Mouse (Mus musculus): Measurements from ENCODE around the gene Stx1b. TPM values are rescaled to one million over a fixed set of nuclear protein-coding genes. Genes with fewer than 3 reads are reported as not detected.
"Not testable (repeated sequence)": the region's sequence is repeated elsewhere in the genome, so short reads cannot be mapped to it uniquely, and the experiment has no call there.

Gene Stx1b
- total RNA-seq (2021), result 1 to 10 TPM in 1 of 2 experiments, under 1 TPM in 1; 0.90 to 1.2 TPM

DNA sequence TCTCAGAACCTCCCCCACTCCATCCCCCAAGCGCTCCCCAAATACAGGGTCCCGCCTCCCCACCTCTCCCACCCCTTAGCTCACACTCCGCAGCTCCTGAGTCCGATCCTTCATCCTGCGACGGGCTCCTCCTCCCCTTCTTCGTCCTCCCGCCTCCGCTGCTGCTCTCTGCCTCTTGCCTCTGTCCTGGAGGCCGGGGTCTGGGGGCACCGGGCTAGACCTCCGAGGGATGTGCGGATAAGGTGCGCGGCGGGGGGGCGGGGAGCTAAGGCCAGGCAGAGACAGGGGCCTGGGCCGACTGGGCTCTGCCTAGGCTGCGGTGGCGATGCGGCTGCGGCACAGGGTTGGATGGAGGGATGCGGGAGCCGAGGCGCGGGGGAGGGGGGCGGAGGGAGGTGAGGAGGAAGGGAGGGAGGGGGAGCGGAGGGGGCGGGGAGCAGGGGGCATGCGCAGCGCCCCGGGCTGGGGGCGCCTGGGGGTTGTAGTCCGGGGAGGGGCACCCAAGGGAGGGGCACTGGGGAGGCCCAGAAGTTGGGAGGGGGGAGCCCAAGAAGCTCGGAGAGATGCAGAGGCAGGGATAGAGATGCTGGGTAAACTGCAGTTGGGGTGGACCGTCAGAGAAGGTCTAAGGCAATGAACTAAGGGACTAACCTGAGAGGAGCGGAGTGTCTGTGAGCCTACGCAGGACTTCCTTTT, at the start of gene Stx1b, which contains the start of gene Stx4a:
Gene Stx1b, minus strand, starts transcription at position 374 of the 696 bp plus-strand sequence.
Gene Stx4a, plus strand, starts transcription at position 119 of the 696 bp plus-strand sequence.
- peak; percentile 37 for DNase-seq

DNA sequence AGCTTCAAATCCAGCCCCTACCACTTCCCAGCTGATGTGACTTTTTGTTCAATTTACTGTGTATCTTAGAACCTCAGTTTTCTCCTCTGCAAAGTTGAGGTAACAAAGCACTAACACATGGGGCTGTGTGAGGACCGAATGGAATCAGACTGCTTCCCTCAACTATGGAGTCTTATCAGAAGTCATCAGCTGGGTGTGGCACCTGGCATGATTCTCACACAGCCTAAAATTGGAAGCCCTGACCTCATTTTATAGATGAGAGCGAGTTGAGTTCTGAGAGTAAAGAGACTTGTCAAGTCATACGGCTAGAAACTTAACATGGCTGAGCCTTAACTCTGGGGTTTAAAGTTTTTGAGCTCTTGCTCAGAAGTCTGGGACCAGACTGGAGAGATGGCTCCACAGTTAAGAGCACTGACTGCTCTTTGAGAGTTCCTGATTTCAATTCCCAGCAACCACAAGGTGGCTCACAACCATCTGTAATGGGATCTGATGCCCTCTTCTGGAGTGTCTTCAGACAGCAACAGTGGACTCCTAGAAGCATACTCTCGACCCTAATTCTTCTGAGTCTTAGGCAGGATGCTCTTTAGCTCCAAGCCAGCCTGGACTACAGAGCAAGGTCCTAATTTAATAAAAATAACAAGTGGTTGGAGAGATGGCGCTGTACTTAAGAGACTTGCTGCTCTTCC, 45.9 kb upstream of the Stx1b start:
- DNase-seq, result no peak

DNA sequence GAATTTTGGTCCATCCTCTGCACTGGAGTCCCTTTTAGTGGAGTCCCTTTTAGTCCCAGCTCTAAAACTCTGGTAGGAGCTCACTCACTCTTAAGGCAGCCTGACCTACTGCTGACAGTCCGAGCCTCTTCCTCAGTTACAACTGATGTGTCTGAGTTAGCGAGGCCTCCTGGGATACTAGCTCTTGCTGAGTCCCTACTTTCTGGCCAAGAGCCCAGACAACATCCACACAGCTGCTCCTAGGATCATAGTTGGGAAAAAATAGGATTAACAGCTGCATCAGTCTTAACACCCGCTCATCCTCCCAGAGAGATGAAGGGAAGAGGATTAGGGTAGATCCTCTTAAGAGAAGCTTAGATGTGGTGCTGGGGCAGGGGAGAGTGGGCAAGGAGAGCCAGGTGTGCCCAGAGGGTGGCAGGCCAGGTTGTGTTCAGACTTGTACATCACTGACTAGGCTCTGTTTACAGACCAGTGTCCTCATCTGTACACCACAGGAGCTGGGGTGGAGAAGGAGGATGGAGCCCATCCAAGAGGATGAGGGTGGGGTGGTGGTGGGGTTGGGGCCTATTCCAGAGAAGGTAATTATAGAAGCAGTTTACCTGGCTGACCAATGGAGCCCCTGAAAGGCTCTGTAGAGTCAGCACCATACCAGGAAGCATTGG, 44.9 kb upstream of the Stx1b start:
- peak; percentile 60 for DNase-seq

DNA sequence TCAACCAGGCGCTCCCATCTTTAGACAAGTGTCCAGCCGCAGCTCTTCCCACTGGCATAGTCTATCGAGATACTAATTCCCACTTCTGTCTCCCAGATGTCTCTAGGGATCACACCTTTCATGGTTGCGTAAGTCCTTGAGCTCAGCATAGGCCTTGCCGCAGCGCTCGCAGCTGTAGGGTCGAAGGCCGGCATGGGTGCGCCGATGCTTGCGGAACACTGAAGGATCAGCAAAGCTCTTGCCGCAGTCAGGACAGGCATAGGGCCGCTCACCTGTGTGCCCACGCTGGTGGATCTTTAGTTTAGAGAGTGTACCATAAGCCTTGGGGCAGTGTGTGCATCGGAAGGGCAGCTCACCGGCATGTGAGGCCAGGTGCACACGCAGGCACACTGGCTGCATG, 43.3 kb upstream of the Stx1b start:
- DNase-seq, result no peak

DNA sequence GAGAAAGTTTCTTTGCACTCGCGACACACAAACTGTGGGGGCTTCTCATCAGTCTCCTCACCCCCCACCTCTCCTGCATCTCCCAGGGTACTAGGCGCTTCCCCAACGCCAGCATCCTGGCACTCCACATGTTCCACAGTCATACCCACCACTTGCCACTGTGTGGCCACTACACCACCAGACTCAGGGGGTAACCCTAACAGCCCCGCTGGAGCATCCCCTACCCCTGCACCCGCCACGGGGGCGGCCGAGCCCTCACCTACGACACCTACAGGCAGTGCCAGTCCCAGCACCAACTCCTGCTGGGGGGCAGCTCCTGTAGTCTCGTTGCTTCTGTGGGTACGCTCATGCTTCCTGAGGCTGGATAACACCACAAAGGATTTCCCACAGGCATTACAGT, 42.1 kb upstream of the Stx1b start:
- no peak for DNase-seq

DNA sequence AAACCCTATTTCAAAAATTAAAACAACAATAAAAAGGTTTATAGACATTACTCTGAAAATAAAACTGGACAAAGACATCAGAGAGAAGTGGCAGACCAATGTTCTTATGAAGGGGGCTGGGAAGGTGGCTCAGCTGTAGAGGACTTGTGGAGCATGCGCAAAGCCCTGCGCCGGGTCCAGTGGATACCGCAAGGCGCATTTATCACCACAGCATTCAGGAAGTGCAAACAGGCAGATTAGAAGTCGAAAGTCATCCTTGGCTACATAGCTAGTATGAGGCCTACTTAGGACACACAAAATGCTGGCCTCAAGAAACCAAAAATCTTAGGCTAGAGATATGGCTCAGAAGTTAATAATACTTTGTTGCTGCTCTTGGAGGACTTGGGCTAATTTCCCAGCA, 33.9 kb upstream of the Stx1b start:
- no peak for DNase-seq

DNA sequence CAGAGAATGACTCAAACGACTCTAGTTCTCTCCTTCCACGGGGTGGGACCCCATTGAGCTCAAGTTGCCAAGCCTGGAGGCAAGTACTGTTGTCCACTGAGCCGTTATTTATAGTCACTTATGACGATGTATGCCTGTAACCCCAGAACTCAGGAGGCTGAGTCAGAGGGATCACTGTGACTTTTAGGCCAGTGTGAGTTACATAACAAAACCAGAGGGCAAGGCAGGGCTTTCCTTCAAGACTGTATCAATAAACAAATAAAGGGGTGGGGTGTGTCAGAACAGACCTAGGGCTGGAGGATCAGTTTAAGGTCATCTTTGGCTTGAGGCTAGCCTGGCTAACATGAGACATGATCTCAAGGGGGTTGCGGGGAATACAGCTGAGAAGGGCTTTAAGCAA, 26.6 kb upstream of the Stx1b start:
- no peak for DNase-seq

DNA sequence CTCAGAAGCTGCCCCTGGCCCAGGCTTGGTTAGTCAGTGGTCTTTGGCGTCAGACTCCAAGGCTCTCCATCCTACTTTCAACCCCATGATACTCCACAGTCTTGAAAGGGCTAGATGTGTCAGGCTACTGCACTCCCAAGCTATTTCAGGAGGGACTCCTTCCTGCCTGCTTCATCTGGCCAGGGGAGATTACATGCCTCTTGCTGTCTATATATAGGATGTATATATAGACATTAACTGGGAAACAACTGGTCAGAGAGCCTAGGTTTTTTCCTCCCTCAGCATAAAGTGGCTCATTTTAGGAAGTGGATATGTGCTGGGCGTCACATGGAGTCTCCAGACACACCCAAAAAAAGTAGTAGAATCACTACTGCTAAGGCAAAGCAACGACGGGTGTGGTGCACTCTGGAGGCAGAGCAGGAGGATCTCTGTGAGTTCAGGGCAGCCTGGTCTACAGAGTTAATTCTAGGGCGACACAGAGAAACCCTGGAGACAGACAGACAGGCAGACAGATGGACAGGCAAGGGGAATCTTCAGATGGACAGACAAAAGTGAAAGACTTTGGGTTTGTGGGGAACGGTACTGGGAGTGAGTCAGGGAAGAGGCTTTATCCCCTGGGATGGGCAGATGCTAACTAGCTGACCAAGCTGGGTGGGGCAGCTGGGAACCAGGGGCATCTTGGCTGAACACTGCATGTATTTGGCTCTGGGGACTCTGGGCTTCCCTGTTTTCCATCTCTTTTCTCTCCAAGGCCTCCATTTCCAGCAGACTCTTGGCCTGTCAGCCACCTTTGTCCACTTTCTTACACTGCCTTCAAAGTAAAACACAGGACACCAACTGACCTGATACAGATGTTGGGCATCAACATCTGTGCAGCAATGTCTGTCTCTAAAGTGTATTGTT, 25.9 kb upstream of the Stx1b start:
- DNase-seq, result no peak

DNA sequence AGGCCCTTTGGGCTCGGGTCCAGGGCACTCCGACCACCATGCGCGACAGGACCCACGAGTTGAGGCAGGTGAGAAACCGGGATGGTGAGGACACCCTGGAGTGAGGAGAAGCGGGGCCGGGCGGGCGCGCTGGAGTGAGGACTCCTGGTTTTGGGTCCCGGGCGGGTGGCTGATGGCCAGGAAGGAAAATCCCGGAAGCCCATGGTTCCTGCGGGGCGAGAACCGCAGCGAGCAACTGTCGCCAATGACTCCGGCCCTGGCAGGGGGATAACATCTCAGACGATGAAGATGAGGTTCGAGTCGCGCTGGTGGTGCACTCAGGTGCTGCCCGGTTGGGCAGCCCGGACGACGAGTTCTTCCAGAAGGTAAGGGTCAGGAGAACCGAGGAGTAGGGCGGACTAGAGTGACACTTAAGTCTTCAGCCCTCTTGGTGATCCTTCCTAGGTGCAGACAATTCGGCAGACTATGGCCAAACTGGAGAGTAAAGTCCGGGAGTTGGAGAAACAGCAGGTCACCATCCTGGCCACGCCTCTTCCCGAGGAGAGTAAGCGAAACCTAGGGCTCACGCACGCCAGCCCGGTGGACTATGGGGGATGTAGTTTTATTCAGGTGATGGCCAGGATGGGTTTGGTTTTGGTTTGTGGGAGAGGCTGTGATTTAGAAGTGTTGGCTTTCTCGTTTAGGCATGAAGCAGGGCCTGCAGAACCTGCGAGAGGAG, 17.8 kb upstream of the Stx1b start:
- peak; percentile 81 for DNase-seq

DNA sequence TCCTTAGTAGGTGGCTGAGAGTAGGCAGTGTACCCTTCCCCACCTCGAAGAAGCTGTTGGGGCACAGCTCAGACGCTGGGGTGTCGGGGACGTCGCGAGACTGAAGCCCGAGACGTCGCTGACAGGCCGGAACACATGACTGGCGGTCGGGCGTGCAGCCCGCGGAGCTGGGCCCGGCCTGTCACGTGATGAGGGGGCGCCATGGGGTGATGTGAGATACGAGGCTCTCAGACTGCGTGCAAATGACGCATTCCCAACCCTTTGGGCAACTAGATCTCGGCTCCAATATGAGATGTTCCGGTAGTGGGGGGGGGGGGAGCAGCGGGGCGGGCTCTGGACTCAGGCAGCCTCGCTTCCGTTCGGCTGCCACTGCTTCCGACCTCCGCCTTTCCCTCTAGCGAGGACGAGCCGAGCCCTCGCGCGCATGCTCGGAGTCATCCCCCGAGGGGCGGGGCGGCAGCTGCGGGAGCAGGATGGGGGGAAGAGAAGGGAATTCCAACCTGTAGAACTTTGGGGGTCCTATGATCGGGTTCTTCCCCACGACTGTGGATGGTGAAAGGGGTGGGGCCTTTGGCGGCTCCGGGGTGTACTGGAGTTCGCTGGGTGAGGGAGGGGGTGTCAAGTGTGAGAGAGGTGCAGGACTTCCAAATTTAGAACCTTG, 17.1 kb upstream of the Stx1b start:
- DNase-seq, result peak; percentile 95

DNA sequence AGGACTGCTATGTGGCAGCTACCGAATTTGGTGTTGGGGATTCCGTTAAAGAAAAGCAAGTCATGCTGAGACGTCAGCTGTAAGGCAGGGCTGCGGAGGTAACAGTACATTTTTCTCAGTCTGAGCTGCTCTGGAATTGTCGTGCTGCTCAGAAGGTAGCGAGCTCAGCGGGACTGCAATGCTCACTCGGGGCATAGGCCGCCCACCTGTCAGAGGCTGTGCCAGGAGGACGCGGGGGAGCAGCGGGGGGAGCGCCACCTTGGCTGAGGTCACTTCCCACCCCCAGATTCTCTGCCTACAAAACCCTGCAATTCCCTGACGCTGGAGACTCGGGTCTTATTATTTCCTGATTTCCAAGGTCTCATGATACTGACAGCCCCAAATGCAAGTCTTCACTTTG, 16.5 kb upstream of the Stx1b start:
- peak; percentile 69 for DNase-seq

DNA sequence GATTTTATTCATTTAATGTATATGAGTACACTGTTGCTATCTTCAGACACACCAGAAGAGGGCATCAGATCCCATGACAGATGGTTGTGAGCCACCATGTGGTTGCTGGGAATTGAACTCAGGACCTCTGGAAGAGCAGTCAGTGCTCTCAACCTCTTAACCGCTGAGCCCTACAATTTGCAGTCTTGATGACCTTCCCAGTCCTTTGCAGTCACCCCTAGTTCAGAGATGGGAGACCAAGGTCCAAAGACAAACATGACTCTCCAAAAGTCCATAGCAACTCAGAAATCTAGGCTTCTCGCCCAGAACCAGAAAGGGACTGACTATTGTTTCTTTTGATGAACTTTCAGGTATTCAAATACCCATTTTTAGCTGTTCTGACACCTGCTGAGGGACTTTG, 15.7 kb upstream of the Stx1b start:
- DNase-seq, result not testable (repeated sequence)

DNA sequence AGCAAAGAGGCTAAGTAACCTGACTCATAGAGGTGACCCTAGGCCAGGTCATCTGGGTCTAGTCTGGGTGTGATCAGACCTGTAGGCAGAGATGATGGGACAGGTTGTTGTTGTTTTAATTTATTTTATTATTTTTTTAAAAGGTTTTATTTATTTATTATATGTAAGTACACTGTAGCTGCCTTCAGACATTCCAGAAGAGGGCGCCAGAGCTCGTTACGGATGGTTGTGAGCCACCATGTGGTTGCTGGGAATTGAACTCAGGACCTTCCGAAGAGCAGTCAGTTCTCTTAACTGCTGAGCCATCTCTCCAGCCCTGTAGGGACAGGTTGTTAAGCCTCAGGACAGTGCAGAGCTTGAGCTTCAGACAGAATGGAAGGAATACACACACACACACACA, 13.5 kb upstream of the Stx1b start:
- not testable (repeated sequence) for DNase-seq

DNA sequence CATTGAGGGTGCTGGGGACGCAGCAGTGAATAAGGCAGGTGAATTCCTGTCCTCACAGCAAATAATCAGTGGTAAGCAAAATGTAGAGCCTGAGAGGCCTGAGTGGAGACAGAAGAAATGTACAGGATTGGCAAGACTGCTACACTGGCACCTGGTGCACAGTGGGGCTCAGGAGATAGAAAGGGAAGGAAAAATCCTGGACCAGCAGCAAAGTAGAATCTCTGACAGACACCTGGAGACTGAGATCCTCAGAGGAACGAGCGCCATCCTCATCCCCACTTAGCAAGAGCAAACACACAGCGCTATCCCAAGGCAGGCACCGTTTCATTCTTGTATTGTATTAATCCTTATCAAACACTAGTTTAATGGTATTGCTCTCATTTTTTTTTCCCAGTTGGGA, 13.1 kb upstream of the Stx1b start:
- DNase-seq, result no peak

DNA sequence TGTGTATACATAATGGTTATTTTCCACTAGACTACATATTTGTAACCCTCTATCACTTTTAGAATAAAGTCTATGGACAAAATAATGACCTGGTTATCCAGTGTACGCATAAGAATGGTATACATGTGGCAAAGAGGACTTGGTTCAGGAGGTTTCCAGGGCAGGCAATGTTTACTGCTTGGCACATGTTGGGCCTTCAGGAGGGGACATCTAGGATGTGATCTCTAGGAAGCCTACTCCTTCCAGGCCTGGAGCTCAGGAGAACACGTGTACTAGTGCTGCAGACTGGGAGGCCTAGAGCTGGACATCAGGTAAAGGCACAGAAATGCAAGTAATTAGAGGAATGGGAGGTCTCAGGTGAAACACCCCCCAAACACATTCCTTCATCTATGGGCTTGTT, 11.2 kb upstream of the Stx1b start:
- DNase-seq, result no peak

DNA sequence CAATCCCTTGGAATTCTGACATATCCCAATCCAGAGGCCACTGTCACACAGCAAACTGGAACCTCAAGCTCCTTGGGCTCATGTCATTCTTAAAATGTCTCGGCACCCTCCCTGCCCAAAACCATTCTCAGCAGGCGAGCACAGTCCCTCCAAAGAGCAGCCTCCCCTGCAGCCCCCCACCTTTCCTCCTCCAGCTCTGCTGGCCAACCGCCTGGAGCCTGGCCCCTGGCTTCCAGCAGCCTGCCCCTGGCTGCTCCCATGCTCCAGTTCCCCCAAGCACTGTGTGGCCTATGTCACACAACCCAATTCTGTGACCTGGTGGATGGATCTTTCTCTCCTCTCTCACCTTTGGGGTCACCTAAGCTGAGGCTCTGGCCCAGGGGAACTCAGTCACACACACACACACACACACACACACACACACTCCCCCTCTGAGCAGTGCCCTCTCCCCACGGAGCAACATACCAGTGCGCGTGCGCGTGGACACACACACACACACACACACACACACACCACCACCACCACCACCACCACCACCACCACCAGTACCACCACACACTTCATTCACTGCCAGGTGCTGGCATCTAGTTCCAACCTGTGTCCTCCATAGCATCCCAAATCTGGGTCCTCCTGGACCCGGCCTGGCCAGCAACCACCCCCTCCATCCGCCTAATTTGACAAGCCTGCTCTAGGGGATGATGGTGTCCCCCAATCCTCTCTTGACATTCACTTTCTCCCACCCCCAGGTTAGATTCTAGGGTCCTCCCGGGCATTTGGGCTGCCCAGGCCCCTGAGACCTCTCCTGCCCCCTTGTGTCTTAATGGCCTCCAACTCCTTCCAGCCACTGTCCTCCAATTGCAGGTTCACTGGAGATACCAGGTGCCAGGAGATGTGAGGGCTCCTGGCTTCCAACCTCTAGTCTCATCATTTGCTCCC, 845 bp downstream of the Stx1b start:
- DNase-seq, result no peak

DNA sequence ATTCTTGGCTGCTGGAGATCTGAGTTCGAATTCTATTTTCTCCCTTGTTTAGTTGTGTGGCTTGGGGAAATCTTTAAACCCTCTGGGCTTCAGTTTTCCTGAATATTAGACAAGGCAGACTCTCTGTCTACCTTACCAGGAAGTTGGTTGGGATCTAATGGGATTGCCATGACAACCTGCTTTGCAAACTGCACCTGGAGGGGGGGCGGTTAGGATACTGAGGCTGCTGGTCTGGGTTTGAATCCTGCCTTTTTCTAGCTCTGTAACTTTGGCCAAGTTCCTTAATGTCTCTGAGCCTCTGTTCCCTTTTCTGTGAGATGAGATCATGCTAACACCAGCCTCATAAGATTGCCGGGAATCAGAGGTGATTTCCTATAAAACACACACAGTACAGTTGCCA, 1.9 kb downstream of the Stx1b start:
- no peak for DNase-seq

DNA sequence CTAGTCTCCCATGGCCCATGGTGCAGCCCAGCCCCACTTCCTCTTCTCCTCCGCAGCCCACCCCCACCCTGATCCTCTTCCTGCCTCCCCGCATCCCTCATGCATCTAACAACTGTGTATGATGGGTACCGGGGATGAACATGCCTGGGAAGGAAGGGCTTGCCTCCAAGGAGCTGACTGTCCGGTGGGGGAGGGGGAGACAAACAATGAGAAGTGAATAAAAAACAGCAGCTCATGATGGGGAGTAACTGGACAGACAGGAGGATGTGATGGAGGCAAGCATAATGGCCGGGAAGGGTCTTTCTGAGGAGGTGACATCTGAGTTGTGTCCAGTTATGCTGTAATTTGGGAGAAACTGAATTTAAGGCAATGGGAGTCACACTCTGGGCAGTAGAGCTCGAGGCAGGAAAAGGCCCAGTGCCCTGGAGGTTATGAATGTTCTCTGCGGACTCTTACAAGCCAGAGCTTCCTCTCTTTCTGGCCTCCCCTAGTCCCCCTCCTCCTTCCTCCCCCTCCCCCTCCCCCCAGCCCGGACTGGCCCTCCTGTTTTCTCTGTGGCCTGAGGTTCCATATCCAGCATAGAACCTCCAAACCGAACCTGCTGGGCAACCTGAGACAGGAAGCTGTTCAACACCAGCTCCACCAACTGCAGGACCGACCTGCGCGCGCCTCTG, 3.4 kb downstream of the Stx1b start:
- no peak for DNase-seq

DNA sequence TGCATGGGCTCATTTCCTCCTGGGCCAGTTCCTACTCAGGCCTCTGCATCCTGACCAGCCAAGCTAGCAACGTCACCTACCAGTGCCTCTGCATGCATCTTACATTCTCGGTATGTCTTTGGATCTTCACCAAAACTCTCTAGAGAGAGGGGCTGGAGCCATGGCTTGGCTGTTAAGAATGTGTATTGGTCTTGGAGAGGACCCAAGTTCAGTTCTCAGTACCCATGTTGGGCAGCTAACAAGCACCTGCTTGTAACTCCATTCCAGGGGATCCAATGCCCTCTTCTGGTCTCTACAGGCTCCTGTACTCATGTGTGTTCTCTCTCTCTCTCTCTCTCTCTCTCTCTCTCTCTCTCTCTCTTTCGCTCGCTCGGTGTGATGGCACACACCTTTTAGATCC, 6.6 kb downstream of the Stx1b start:
- no peak for DNase-seq

DNA sequence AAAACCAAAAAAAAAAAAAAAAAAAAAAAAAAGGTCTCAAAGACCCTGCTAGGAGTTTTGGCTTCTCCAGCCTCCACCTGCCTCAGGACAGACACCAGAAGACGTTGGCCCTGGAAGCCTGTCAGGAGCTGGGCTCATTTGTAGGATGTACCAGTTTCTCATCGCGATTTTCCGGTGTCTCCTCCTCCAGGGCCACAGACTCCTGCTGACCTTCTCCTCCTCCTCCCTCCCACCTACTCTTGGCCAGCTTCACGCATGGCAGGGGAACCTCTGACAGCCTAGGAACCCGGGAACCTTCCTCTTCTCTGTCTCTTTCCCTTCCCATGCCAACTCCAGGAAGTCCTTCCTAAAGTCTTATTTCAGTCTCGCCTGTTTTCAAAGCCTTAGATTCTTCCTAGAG, 7.3 kb downstream of the Stx1b start:
- DNase-seq, result no peak
